Mouse (Mus musculus) intestine, embryonic 16.5 days (tissue): ENCODE measurements around the gene Rnf44. TPM values are rescaled to one million over a fixed set of nuclear protein-coding genes. Genes with fewer than 3 reads are reported as not detected.

Source experiments
- ATAC-seq: fragments of 200-750 bp; cut with Nextera tagmentation; 2 replicates; pipeline ENCODE4 v1.8.0; 2017; ENCODE audit warnings: moderate TSS enrichment, moderate library complexity
- H3K27ac ChIP-seq: fragments of 300-500 bp; sonication (generic); 2 replicates; pipeline ENCODE4 v1.5.1; 2014; ENCODE audit warnings: mild to moderate bottlenecking, low read length
- H3K27me3 ChIP-seq: fragments of 300-500 bp; sonication (generic); replicated peaks from 2 replicates; pipeline ENCODE4 v1.6.1; 2014; ENCODE audit warnings: low read length, control low read depth, mixed read lengths; ENCODE audit not compliant: control insufficient read depth, insufficient read depth
- H3K36me3 ChIP-seq: fragments of 300-500 bp; sonication (generic); 2 replicates; pipeline ENCODE4 v1.6.1; 2014; ENCODE audit warnings: low read length, control low read depth; ENCODE audit not compliant: control insufficient read depth, insufficient read depth
- H3K4me1 ChIP-seq: fragments of 300-500 bp; sonication (generic); 2 replicates; pipeline ENCODE4 v1.6.1; 2014; ENCODE audit warnings: low read length, control low read depth, mixed read lengths; ENCODE audit not compliant: control insufficient read depth, insufficient read depth
- H3K4me2 ChIP-seq: fragments of 300-500 bp; sonication (generic); 2 replicates; pipeline ENCODE4 v1.6.1; 2014; ENCODE audit warnings: low read depth, low read length, control low read depth
- H3K4me3 ChIP-seq: fragments of 300-500 bp; sonication (generic); 2 replicates; pipeline ENCODE4 v1.5.1; 2014; ENCODE audit warnings: mild to moderate bottlenecking, low read length
- H3K9ac ChIP-seq: fragments of 300-500 bp; sonication (generic); 2 replicates; pipeline ENCODE4 v1.6.1; 2014; ENCODE audit warnings: low read depth, low read length
- H3K9me3 ChIP-seq: fragments of 300-500 bp; sonication (generic); 2 replicates; pipeline ENCODE4 v1.6.1; 2016; ENCODE audit warnings: low read length, control low read depth; ENCODE audit not compliant: control insufficient read depth
- WGBS: fragments of 180-500 bp; shearing (Covaris S2); extraction: QIAGEN DNeasy Blood & Tissue Kit; methylation state at CpG from one replicate; pipeline ENCODE4 v1.1.7; 2014; 5-methylcytosine and 5-hydroxymethylcytosine counted together
- polyA plus RNA-seq: library from polyadenylated mRNA; unstranded; fragments of >200 nt; fragmentation: Nextera tagmentation; extraction: Ambion mirVana; gene quantifications from 2 replicates; pipeline ENCODE4 v1.2.1, GENCODE M21; 2015

Gene Rnf44
- polyA plus RNA-seq, 1 experiment from 2014 or later = 48.9 TPM

DNA sequence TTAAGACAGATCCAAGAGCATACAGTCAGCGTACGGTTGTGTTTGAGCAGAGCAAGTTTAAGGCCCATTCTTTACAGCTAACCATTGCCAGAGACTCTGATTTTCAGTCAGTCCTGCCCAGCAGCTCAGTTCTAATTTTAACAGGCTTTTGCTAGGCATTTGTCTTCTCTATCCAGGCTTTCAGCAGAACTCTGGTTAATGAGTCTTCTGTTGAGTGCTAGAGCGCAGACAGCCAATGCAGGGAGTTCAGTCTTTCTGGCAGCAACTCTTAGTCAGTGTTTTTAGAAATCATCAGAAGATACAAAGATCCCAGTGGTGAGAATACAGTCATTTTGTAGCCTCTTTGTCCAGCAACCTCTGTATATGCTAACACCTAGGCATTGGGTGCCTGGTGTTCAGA is 43.2 kb downstream of the Rnf44 start:
- 96% methylated on average over 3 of the region's 3 CpGs for WGBS
- Histone ChIP-seq H3K27ac (no peak overlapping the region), H3K9ac (no peak overlapping the region), H3K4me1 (no peaks in the 10 kb centered on the region), H3K4me2 (no peak overlapping the region), H3K27me3 (no peaks in the 10 kb centered on the region), H3K36me3 (peaks cover 35% of the 10 kb centered on the region), H3K9me3 (no peaks in the 10 kb centered on the region), H3K4me3 (no peak overlapping the region)
- no peak for ATAC-seq

DNA sequence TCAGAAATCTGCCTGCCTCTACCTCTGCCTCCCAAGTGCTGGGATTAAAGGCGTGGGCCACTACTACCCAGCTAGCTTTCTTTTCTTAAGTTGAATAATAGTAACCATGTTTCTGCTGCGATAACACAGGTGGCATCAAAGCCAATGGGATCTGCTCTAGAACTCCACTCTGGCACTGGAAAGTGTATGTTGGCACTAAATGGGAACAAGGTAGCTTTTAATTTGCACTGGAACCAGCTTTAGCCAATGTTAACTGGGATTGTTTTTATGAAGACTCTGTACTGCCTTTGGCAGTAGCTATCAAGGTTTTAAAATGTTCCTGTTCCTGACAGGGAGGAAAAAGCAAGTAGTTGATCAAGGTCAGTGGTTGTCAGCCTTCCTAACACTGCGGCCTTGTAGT is 58.7 kb downstream of the Rnf44 start:
- Histone ChIP-seq H3K9me3 (no peaks in the 10 kb centered on the region), H3K27me3 (no peaks in the 10 kb centered on the region), H3K27ac (no peak overlapping the region), H3K4me1 (no peaks in the 10 kb centered on the region), H3K36me3 (no peaks in the 10 kb centered on the region), H3K4me2 (no peak overlapping the region), H3K4me3 (no peak overlapping the region), H3K9ac (no peak overlapping the region)
- no peak for ATAC-seq
- WGBS = 97% methylated on average over 3 of the region's 3 CpGs

DNA sequence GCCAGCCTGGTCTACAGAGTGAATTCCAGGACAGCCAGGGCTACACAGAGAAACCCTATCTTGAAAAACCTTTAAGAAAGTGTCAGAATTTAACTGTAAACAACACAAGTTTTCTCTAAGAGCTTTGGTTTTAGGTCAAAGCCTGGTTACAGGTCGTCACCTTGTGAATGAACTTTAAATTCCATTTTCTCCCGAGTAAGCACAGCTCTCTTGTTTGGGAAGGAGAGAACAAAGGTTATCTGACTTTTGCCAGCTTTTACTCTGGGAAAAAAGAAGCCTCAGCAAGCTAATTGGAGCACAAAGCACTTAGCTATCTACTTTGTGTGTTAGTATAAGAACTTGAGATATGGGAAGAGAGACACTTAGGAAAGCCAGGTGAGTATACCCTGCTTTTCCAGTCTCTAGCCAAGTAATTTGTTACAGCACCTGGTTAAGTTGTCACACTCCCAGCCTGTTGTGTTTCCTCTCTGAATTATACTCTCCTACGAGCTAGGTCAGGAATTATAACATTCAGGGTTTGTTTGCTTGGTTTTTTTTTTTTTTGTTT is 60.9 kb downstream of the Rnf44 start:
- Histone ChIP-seq H3K9ac (no peak overlapping the region), H3K4me1 (no peaks in the 10 kb centered on the region), H3K4me2 (no peak overlapping the region), H3K9me3 (no peaks in the 10 kb centered on the region), H3K27ac (no peak overlapping the region; the same call in 1 of the 2 replicates), H3K4me3 (no peak overlapping the region), H3K27me3 (no peaks in the 10 kb centered on the region), H3K36me3 (no peaks in the 10 kb centered on the region)
- WGBS = 58% methylated on average over 3 of the region's 3 CpGs
- no peak for ATAC-seq

Other genes starting within 250 kb of the Rnf44 start
- gene Thoc3, start 225.1 kb downstream of the Rnf44 start, polyA plus RNA-seq = 86.3 and 90.6 TPM in 2 replicates
- 5.0 and 5.1 TPM in 2 replicates for gene Simc1, start 190.1 kb downstream of the Rnf44 start, polyA plus RNA-seq
- gene 4833439L19Rik, start 128.5 kb downstream of the Rnf44 start, polyA plus RNA-seq = 126 and 127 TPM in 2 replicates
- 18.8 and 21.5 TPM in 2 replicates for gene Arl10, start 118.9 kb downstream of the Rnf44 start, polyA plus RNA-seq
- gene Nop16, start 103.8 kb downstream of the Rnf44 start, polyA plus RNA-seq = 75.3 and 91.4 TPM in 2 replicates
- 260 TPM in 2 replicates for gene Higd2a, start 103.7 kb downstream of the Rnf44 start, polyA plus RNA-seq
- 80.1 and 87.4 TPM in 2 replicates for gene Cltb, start 82.6 kb downstream of the Rnf44 start, polyA plus RNA-seq
- 61.0 and 70.2 TPM in 2 replicates for gene Faf2, start 72.1 kb downstream of the Rnf44 start, polyA plus RNA-seq
- 64.2 and 94.9 TPM in 2 replicates for gene Cdhr2, start 7.6 kb upstream of the Rnf44 start, polyA plus RNA-seq
- gene Gprin1, start 56.0 kb upstream of the Rnf44 start, polyA plus RNA-seq = 0.15 and 0.16 TPM in 2 replicates
- 0.39 and 0.46 TPM in 2 replicates for gene Sncb, start 72.7 kb upstream of the Rnf44 start, polyA plus RNA-seq
- not detected in 2 replicates for gene Eif4e1b, start 90.1 kb upstream of the Rnf44 start, polyA plus RNA-seq
- 13.6 and 14.1 TPM in 2 replicates for gene Tspan17, start 95.5 kb upstream of the Rnf44 start, polyA plus RNA-seq